Mouse (Mus musculus) right cerebral cortex, postnatal 10 days (tissue): ENCODE measurements around the gene Aaed1.

ENCODE experiments used
- DNase-seq, 2 experiments: peaks; one replicate each; pipeline ENCODE4 v3.0.0; 2021; ENCODE audit warnings: low spot score in 2 of 2

The Aaed1 gene

DNA sequence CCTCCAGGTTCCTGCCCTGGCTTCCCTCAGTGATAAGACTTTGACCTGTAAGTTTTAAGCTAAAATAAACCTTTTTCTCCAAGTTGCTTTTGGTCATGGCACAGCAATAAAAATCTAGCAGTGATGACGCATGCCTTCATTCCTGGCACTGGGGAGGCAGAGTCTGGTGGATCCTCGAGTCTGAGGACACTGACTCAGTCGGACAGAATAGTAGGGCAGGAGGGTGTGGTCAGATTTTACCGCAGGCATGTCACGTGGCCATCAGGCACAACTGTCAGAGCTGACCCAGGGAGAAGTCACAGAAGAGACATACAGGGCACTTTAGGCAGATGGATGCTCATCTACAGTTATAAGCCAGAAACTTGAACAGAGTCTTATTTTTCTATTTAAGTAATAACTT lies 60.4 kb downstream of the Aaed1 start:
- no peak for DNase-seq

DNA sequence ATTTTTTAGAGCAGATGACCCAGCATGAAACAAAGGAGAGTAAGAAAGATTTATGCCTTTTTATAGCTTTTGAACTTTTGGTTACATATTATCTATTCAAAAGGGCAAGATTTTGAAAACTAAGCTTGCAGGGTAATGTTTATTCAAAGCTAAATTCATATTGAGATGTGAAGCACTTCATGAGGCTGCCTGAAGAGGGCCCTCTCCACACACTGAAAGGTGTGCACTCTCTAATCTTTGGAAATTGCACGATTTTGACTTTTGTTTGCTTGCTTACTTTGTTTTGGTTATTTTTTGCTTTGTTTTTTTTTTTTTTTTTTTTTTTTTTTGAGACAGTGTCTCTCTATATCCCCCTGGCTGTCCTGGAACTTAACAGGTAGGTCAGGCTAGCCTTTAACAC lies 62.1 kb downstream of the Aaed1 start:
- DNase-seq, result no peak

DNA sequence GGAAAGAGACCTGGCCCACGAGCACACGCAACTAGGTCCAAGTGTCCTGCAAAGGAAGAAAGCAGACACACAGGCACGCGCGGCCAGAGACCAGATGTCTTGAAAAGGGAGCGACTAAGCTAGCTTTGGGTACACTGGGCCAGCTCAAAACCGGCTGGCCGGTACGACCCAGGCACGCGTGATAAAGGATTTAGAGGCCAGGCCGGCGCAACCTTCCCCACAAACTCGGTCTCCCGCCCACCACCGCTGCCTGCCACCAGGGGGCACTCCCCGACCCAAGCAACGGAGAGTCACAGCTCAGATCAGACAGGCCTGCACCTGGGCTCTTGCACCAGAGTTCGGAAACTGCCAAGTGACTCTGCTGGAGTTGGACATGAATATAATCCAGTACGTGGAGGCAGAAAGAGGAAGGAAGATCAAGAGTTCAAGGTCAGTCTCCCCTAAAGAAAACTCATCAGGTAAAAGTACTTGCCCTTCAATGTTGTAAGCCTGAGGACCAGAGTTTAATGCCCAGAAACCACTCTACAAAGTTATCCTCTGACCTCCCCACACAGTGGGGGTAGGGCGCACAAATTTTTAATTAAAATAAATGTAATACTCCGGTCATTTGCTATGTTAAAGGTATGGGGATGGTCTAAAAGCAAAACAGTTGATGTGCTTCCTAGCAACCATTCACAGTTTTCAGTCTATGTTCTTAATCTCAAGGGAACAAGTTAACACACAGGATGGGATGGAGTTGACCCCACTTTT lies 63.6 kb downstream of the Aaed1 start:
- DNase-seq, result peak; percentile 70 to 79

DNA sequence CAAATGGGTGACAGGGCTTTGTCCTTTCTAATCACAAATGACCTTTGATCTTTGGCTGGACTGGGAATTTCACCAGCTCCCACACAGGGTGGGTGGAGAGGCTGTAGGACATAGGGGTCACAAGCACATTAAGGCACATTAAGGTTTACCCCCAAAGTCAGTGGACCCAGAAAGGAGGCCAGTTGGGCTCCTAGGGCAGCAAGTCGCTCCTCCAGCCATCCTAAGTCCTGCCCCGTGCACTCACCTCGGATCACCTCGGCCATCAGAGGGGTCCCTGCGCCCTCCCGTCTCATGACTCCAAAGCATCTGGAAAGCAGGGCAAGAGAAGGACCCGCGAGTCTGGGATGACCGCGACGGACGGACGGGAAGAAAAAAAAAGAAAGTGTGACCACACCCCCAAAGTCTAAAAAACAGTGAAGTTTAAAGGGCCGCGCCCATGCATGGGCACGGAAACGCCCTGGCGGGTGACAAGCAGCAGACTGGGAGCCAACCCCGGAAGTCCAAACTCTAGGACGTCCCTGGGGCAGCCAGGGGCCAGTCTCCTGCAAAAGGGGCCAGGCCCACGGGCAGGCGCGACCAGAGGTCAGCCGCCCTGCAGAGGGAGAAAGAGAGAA lies 64.2 kb downstream of the Aaed1 start:
- DNase-seq, result peak in 1 of 2 experiments; percentile 25

DNA sequence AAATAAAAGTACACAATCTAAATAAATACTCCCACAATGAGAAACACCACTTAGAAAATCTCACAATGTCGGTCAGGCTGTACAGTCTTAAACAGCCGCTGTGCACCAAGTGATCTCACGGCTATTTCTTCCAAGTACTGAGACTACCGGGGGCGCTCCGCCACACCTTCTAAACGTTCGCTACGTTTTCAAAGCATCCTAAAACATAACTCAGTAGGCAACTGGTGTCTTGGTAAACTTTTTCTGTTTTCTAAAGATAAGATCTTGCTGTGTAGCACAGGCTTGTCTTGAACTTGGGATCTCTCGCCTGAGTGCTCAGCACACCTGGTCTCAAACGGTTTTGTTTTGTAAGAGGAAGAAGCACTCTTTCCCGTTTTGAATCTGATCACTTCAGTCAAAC lies 66.4 kb downstream of the Aaed1 start:
- no peak for DNase-seq

DNA sequence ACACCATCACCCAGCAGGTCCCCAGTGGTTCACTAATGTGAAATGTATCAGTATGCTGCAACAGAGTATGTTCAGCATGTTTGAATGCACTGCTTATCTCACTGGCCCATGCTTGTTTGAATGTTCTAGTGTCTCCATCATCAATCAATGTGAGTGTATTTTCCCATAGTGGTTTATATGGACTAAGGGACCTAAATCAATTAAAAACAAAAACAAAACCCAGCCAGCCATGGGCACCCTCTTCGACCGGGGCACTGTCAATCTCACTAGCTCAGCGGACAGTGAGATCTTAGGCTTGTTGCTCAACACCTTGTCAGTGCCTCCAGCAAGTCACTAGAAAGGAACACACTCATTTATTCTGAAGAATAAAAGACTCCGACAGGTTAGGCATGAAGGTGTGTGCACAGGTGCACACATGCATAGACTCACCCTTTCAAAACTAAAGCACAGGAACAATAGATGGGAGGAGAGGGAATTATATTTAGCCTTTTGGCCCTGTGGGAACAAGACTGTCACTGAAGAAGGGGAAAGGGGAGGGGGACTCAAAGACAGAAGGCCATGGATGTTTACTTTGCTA lies 67.7 kb downstream of the Aaed1 start:
- DNase-seq, result no peak

DNA sequence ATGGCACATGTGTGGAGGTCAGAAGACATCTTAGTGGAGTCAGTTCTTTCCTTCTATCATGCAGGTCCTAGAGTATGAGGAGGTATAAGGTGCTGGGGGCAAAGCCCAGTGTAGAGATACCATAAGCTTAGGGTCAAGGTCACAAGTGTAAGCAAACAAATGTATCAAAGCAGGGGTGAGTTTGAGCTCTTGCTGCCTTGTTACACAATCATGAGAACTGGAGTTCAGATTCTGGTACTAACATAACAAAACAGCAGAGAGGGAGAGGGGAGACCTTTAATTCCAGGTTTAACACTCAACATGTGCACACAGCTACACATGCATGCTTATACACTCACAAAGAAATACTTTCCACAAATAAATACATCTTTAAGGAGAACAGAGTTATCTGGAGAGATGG lies 69.8 kb downstream of the Aaed1 start:
- no peak for DNase-seq

DNA sequence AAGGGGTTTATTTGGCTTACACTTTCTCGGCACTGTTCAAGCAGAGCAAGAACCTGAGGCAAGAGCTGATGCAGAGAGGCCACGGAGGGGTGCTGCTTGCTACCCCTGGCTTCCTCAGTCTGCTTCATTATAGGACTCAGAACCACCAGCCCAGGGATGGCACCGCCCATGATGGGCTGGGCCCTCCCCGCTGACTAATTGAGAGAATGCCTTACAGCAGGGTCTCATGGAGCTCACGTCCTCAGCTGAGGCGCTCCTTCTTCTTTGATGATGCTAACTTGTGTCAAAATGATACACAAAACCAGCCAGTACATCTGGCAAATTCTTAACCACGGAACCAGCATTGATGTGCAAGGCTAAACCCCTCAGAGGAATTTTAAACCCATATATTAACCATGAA lies 71.9 kb downstream of the Aaed1 start:
- no peak for DNase-seq

DNA sequence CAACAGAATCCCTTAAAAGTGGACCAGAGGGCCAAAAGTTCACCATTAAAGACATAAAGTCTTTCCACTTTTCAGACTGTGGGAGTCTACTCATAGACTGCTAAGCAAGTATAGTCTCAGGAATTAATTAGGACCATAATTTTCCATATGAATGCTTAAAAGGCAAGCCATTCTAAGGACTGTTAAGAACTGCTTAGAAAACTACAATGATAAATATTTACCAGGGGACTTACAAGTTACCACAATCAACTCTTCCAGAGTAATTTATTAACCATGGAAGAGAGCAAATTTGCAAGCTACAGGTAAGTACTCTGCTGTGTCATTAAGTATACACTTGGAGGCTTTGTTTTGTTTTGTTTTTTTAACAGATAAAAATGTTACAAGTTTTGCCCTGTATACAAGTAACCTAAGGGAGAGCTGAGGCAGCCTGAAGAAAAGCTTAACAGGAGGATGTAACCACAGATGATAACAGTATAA lies 74.8 kb downstream of the Aaed1 start:
- DNase-seq, result no peak

DNA sequence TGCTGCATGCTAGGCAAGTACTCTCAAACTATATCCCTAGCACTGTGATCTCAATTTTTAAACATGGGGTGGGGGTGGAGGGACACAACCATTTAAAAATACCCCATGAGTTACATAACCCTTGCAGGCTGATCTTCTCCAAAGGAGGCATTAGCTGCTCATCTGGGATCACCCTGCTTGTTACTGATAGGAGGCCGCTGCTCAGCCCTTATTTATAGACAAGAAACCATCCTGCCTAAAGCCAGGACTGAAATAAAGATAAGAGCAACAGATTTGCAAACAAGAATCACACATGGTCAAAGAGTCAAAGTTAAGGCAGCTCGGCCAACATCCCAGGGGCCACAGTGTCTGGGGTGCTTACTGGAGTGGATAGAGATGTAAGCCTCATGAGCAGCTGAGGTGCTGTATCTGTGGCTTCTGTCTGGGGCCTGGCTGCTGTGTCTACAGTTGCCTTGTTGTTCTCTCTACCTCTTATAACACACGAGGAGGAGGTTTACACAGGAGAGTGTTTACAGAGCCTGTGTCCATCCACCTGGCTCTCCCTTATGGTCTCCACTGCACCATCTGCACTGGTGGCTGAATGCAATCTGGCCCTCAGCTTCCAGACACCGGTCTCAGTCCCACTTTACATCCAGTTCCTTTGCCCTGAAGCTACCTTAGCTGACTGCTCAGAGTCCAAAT lies 75.4 kb downstream of the Aaed1 start:
- DNase-seq, result no peak

DNA sequence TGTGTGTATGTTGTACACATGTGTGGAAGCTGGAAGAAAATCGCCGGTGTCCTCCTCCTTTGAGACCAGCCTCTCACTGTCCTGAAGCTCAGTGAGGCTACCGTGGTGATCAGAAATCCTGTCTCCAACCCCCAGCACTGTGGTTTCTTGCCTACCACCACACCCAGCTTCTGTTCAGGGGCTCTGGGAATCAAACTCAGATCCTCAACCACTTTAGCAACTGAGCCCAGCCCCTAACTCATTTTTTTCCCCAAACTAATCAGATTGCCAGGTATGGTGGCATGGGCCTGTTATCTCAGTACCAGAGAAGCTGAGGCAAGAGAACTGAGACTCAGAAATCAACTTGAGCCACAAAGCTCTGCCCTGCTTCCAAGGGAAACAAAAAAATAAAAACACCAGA lies 76.7 kb downstream of the Aaed1 start:
- no peak for DNase-seq

DNA sequence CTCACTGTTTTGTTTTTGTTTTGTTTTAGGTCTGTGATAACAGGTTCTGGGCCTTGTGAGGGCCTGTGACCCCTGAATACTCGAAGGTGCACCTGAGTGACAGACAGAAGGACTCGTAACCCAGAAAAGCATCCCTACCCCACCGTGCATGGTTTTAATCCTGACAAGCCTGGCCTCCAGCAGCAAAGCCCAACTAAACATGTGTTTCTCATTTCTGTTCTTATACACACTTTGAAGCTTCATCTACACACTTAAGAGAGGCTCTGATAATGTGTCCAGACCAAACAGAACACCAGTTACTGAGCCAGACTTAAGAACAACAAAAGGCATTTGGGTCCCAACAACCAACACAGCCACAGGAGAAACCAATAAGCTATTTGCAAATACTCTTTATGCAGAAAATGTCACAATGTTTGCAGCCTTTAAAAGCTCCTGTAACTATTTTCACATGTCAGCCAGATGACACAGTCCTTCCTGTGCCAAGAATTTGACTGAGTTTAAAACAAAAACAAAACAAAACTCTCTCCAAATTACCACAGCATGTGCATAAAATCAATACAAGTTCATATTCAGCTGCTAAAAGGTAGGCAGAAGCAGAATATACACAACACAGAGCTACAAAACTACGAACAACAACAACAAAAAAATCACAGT lies 77.3 kb downstream of the Aaed1 start:
- no peak for DNase-seq

DNA sequence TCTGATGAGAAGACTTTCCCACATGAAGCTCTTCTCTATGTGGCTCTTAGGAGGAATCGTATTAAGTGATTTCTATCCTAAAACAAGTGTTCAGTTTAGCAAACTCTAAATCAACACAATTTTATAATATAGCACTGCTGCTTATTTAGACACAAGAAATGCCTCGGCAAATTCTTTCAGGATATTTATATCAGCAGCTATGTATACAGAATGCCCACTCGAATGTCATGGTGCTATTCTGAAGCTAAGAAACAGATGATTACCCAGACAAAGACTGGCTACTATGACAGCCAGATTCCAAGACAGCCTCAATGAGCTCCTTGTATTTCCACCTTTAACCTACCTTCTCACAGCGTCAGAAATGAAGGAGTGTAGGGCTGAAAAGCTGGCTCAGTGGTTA lies 79.4 kb downstream of the Aaed1 start:
- DNase-seq, result no peak

DNA sequence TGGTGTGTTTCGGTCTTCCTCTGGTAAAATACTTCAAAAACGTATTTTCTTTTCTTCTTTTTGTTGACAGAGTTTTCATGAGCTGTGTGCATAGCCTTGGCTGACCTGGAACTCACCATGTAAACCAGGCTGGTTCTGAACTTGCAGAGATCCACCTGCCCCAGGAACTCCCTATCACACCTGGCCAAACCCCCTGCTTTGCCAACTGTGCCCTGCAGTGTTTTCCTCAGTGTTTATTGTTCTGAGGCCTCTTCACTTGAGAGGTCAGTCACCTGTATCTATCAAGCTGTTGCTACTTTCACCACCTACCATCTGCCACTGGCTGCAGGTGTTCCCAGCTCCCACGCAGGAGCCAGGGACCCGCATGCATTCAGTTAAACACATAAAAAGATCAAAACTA lies 85.8 kb downstream of the Aaed1 start:
- no peak for DNase-seq

DNA sequence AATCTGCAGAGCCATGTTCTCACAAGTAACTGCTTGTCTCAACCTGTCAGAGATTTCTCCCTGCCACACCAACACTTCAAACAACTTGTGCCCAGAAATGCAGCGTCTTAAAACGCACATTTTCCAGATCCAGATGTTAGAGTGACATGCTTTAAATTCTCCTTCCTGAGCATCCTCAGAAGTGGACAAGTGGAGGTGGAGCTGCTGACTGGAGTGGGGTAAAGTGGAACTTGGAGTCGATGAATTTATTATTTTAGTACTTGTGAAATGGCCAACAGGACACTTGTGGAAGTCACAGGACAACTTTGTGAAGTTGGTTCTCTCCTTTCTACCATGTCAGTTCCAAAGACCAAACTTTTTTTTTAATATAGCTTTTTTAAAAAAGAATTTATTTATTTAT lies 86.8 kb downstream of the Aaed1 start:
- DNase-seq, result no peak
